Mouse (Mus musculus): Measurements from ENCODE around the gene Olfr213.
A peak's percentile ranks its signal among the peaks of the same experiment; 100 is the strongest.
"Not testable (repeated sequence)": the region's sequence is repeated elsewhere in the genome, so short reads cannot be mapped to it uniquely, and the experiment has no call there.

The Olfr213 gene

GRCm38 (mm10) chr6:116538156-116538555, at the start of gene Olfr213:
Gene Olfr213, plus strand, starts transcription at chr6:116538456.
- no peak for DNase-seq

DNA sequence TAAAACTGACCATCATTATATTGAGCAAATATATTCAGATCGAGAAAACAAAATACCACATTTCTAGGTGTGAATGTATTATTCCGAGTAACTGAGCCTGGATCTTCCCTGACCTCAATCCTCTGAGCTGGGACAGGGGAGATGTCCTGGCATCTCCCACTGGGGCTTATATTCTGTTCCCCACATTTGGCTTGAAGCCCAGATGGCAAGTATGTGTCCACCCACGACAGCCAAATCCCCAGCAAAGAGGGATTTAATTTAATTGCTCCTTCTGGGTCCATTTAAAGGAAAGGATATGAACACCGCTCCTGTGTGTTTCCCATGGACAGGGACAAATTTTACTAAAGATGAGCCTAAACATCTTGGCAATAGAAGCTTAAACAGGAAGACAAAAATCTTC, 49.5 kb upstream of the Olfr213 start, which contains the start of gene Olfr211:
Gene Olfr211 (plus strand): TSS at position 301 of the 400 bp plus-strand sequence.
- no peak for DNase-seq

DNA sequence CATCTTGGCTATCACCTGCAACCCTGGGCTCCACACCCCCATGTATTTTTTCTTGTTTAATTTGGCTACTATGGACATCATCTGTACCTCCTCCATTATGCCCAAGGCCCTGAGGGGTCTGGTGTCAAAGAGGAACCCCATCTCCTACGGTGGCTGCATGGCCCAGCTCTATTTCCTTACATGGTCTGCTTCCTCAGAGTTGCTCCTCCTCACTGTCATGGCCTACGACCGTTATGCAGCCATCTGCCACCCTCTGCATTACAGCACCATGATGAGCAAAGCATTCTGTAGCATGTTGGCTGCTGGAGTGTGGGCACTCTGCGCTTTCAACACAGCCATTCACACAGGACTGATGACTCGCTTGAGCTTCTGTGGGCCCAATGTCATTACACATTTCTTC, 44.5 kb upstream of the Olfr213 start:
- no peak for DNase-seq

GRCm38 (mm10) chr6:116495960-116496359, 42.3 kb upstream of the Olfr213 start:
- DNase-seq = no peak

- DNase-seq = not testable (repeated sequence)
Observed at GRCm38 (mm10) chr6:116506302-116507003, 31.8 kb upstream of the Olfr213 start, which contains the start of gene Olfr212. Gene Olfr212, plus strand, starts transcription at chr6:116506516.

DNA sequence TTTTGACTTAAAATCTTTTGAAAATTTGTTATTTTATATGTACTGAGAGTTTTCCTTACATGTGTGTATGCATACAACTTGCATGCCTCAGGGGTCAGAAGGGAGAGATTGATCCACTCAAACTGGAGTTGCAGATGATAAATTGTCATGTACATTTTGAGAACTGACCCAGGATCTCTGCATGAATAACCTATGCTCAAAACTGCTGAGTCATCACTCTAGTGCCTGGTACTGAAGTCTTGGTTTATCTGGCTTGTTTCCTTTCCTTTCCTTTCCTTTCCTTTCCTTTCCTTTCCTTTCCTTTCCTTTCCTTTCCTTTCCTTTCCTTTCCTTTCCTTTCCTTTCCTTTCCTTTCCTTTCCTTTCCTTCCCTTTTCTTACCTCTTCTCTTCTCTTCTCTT, 23.4 kb upstream of the Olfr213 start:
- DNase-seq = no peak

- no peak for DNase-seq
Observed at GRCm38 (mm10) chr6:116542500-116542899, 4.2 kb downstream of the Olfr213 start.

GRCm38 (mm10) chr6:116550841-116551240, 12.6 kb downstream of the Olfr213 start, which contains the start of gene Gm5580:
Gene Gm5580, plus strand, starts transcription at chr6:116551141.
- not testable (repeated sequence) for DNase-seq

DNA sequence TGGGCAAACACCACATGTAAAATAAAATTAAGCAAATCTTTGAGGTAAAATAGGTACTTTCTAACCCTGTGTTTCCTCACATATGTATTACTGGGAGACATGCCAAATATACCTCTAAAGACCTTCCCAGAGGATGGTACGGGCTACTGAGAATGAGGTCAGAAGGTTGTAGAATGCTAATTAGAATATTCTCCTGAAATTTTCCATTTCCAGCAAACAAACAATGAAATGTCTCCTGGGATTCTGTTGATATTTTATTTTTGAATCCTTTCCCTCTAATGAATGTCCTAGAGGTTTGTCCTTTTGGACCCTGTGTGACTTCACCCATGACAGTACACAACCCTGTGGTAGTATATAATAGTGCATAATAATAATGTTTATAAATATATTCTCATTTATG, 15.7 kb downstream of the Olfr213 start, which contains the start of gene Olfr214:
Gene Olfr214 (plus strand): TSS at position 301 of the 400 bp plus-strand sequence.
- no peak for DNase-seq

DNA sequence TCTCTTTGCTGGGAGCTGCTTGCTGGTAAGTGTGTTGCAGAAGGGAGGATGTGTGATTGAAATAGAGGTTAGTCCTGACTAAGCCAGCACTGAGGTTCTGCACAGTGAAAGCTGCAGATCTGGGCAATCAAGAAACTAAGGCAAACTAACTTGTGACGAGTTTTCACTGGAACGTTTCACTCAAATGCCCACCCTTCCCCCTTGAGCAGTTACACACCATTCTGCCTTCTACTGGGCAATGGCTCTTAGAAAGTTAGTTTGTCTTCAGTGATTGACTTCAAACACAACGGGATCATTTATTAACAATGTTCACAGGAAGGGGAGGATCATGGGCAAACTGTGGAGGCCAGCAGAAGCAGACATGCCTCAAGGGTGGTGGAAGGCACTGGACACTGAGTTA, 16.7 kb downstream of the Olfr213 start:
- no peak for DNase-seq

DNA sequence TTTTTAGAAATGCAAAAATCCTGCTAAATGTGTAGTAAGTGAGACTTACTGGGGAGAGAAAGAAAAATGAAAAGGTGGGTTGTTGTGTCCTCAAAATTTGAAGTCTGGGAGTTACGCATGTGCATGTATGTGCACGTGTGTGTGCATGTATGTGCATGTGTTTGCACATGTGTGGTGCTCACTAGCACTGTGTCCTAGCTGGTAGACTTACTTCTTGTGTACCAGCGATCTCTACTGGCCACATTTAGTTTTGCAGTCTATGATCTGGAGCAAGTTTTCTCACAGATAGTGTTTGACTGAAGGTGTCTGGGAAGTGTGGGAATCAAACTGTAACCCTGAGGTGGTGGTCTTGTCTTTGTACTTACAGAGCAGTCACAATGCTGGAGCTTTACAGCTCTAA, 31.6 kb downstream of the Olfr213 start:
- peak; percentile 32 for DNase-seq

GRCm38 (mm10) chr6:116584095-116584494, 45.8 kb downstream of the Olfr213 start, which contains the start of gene Olfr215:
Gene Olfr215, minus strand, starts transcription at chr6:116584195.
- DNase-seq = no peak

Data from thymus, postnatal 14 days (tissue).